Mouse (Mus musculus) gastrocnemius, adult 2 months (tissue): ENCODE data around the gene Grasp. TPM values are rescaled to one million over a fixed set of nuclear protein-coding genes. Genes with fewer than 3 reads are reported as not detected.

Experiments used
- DNase-seq: peaks from one replicate; pipeline ENCODE4 v3.0.0; 2022
- H3K27ac ChIP-seq: fragments of 200-600 bp; 2 replicates; pipeline ENCODE4 v1.8.1; 2022; ENCODE audit warnings: mild to moderate bottlenecking
- H3K4me3 ChIP-seq: fragments of 200-600 bp; 2 replicates; pipeline ENCODE4 v1.8.1; 2022; ENCODE audit warnings: mild to moderate bottlenecking, moderate library complexity
- CTCF ChIP-seq: fragments of 200-600 bp; IDR thresholded peaks from 2 replicates; pipeline ENCODE4 v1.8.1; 2022; ENCODE audit warnings: antibody characterized with exemption, mild to moderate bottlenecking, moderate library complexity
- intact Hi-C: fragments of 180-260 bp; cut with DNase I; formaldehyde crosslinking; loops from one replicate; pipeline ENCODE4 v1.15.1; 2025
- long read RNA-seq, 2 experiments: library from polyadenylated mRNA; stranded (forward); transcript quantifications; one replicate each; pipeline ENCODE4 v2.0.0; 2021
- total RNA-seq, 2 experiments: library from RNA; stranded (reverse); gene quantifications; 2 replicates each; pipeline ENCODE4 v1.2.3; 2021

Gene Grasp
- total RNA-seq: 1 to 10 TPM; 5.8 to 5.9 TPM
- long read RNA-seq, experiment 1, transcript Grasp-201 (8 exons, 2,033 nt): major isoform, 8 of 10 reads
- long read RNA-seq, experiment 1, partial matches to known transcripts: 1 of 10 reads
- long read RNA-seq, experiment 1, other reads (novel, unspliced or antisense): 1 of 10 reads
- long read RNA-seq, experiment 2, transcript Grasp-201 (8 exons, 2,033 nt): major isoform, 11 of 13 reads
- long read RNA-seq, experiment 2, partial matches to known transcripts: 1 of 13 reads
- long read RNA-seq, experiment 2, other reads (novel, unspliced or antisense): 1 of 13 reads

- Histone ChIP-seq H3K27ac (peak within 1 kb of the TSS; percentile 91), H3K4me3 (peak within 1 kb of the TSS; percentile 84)
- intact Hi-C loops: loop anchor here (5.0 to 10.0 kb wide), 3 partner anchors 58 to 751 kb away; partner anchors contain the start of gene Atg101
- DNase-seq: peak; percentile 95
- TF ChIP-seq CTCF: peak; percentile 6; the same call in 1 of the 2 replicates
These were observed at the start of gene Grasp for GRCm38 (mm10) chr15:101224006-101224906. Gene Grasp (plus strand): TSS chr15:101224188.

- Histone ChIP-seq H3K4me3 (peak overlapping the region; percentile 91), H3K27ac (peak overlapping the region; percentile 98)
- intact Hi-C loops: no loop called here
- TF ChIP-seq CTCF: no peak
- no peak for DNase-seq
These were observed 49.5 kb upstream of the Grasp start for GRCm38 (mm10) chr15:101174294-101175130.

- intact Hi-C loops: no loop called here
- peak; percentile 41 for DNase-seq
- peak overlapping the region; percentile 98 for H3K27ac ChIP-seq
- TF ChIP-seq CTCF: no peak
- peak overlapping the region; percentile 91 for H3K4me3 ChIP-seq
These were observed 48.9 kb upstream of the Grasp start for GRCm38 (mm10) chr15:101175131-101175460.

DNA sequence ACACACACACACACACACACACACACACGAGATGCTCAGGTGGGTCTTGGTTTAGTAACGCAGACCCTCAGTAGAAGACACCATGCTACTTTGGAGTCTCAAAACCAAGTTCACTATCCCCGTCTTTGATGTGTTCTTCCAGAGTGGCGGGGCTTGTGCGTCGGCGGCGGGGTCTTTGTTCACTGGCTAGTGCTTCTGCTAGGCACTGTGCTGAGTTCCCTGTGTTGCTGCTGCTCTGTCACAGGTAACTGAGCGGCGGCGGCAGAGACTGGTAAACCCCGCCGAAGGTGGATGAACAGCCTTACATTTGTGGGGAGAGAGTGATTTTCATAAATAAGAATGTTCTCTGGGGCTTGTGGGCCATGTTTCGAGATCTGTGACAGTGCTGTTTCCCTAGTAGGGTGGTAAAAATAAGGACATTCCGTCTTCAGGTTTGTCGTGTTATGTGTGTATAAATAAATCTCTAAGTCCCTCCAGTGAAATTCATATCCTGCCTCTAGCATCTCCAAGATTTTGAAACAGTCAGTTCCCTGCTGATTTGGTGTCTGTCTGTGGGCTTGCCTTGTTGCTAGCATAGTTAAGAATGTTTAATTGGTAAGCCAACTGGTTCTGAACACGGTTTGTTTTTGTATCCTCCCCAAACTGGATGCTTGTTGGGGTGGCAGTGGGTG lies 48.2 kb upstream of the Grasp start:
- DNase-seq: peak; percentile 42
- TF ChIP-seq CTCF: no peak
- Histone ChIP-seq H3K4me3 (peak overlapping the region; percentile 91), H3K27ac (peak overlapping the region; percentile 98)
- intact Hi-C loops: no loop called here

DNA sequence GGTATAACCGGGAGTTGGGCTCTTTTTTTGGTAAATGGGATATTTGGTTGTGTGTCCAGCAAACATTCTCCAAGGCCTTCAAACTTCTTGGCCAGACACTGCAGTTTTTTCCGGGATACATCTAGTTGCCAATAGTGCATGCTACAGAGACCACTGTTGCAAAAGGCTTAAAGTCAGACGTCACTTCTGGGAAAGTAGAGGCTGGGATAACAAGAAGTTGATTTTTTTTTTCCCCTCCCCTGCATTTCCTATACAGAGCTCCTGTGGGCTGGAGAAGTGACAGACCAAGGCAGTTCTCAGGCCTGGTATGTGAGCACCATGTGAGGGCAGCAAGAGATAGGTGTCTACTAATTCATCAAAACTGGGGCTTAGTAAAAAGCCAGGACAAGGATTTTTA lies 47.7 kb upstream of the Grasp start:
- DNase-seq: no peak
- H3K27ac ChIP-seq: peak overlapping the region; percentile 98
- intact Hi-C loops: no loop called here
- H3K4me3 ChIP-seq: peak overlapping the region; percentile 91
- no peak for TF ChIP-seq CTCF

DNA sequence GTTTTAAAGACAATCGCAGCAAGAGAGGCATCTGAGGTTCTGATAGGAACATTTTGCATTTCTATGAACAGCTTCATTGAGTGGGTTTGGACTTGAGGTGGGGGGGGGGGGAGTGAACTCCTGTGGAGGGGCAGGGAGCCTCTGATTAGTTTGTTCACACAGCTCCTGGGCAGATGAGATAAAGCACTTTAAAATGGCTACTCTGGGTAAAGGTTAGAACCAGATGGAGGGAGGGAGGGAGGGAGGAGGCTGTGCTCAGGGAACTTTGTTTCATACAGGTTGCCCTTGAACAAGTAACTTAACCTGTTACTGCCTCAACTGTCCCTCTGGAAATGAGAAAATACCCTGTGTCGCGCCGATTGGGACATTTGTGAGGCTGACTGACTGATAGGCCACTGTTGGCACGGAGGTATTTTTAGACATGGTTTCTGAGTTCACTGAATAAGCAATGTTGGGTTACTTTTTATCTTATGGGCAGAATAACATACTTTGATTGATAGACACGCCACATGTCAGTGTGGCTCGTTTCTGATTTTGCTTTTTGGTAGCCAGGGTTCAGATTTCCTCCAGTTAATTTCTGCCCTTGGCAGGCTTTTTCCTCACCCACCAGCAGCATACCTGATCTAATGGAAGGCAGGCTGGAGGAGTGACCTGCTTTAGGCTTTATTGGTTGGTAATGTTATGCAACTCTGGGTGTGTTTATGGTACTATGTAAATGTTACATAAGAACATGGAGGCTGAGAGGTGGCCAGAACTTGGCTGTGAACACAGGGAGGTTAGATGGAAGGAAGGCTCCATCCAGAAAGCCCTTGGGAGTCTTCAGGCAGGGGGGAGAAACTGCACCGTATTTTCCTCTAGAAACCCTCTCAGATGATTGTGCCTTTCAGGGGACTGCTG lies 46.9 kb upstream of the Grasp start:
- Histone ChIP-seq H3K27ac (peak overlapping the region; percentile 98), H3K4me3 (peak overlapping the region; percentile 91)
- no peak for DNase-seq
- intact Hi-C loops: no loop called here
- TF ChIP-seq CTCF: no peak

- peak overlapping the region; percentile 98 for H3K27ac ChIP-seq
- TF ChIP-seq CTCF: no peak
- DNase-seq: no peak
- peak overlapping the region; percentile 38; the same call in 1 of the 2 replicates for H3K4me3 ChIP-seq
- intact Hi-C loops: no loop called here
These were observed 43.5 kb upstream of the Grasp start for GRCm38 (mm10) chr15:101180363-101181105.

DNA sequence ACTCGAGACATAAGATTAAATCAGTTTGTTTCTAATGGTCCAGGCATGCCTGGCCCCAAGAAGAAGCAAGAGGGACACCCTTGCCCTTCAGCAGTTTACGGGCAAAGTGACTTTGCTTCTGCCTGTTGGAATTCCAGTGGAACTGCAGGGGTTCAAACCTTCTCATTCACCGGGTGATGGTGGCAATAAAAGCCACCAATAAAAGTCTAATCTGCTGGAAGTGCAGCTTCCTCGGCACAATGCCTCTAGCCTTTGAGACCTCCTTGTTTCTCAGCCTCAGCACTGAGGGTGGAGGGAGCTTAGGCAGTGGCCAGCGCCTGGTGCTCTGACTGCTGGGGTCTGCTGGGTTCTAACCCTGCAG lies 42.9 kb upstream of the Grasp start:
- Histone ChIP-seq H3K27ac (peak overlapping the region; percentile 98), H3K4me3 (peak overlapping the region; percentile 38)
- intact Hi-C loops: no loop called here
- TF ChIP-seq CTCF: no peak
- DNase-seq: no peak

DNA sequence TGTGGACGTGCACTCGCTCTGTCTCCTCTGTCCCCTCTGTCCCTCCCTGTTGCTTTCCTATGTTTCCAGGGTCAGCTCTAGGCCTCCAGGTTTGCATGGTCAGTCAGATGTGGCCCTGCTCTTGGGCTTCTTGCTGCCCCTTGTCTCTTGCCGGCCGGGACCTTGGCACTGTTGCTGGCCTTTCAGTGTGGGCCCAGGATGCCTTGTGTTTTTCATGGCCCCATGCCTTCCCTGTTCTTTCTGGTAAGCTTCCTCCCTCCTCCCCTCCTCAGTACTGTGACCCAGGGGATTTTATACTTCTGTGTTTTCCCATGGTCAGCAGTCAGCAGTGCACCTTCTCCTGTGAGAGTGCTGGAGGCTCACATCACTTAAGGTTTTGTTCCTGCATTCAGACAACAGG lies 42.5 kb upstream of the Grasp start:
- intact Hi-C loops: no loop called here
- Histone ChIP-seq H3K27ac (peak overlapping the region; percentile 98), H3K4me3 (peak overlapping the region; percentile 38)
- DNase-seq: no peak
- no peak for TF ChIP-seq CTCF

GRCm38 (mm10) chr15:101182676-101183075 lies 41.3 kb upstream of the Grasp start:
- no peak for DNase-seq
- no peak for TF ChIP-seq CTCF
- intact Hi-C loops: no loop called here
- peak overlapping the region; percentile 25; the same call in 1 of the 2 replicates for H3K27ac ChIP-seq
- H3K4me3 ChIP-seq: no peak overlapping the region

DNA sequence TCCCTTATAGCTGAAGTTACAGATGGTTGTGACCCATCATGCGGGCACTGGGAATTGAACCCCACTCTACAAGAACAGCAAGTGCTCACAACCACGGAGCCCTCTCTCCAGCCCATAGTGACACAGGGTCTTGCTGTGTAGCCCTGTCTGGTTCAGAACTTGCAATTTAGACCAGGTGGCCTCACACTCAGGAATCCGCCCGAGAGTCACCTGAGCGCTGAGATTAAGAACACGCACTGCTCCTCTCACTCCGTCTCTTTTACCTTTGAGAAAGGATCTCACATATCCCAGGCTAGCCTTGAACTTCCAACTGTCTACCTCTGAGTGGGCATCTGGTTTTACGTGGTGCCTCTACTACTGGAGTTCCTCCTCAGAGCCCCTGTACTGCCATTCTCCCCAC lies 39.7 kb upstream of the Grasp start:
- no peak for DNase-seq
- intact Hi-C loops: no loop called here
- Histone ChIP-seq H3K27ac (no peak overlapping the region), H3K4me3 (no peak overlapping the region)
- TF ChIP-seq CTCF: no peak
